Mouse (Mus musculus) G1E (cell line): Measurements from ENCODE around the gene Mien1. TPM values are rescaled to one million over a fixed set of nuclear protein-coding genes. Genes with fewer than 3 reads are reported as not detected.

Experiments used
- ATAC-seq: 2 replicates; pipeline ENCODE4 v1.8.0; 2016; ENCODE audit warnings: mild to moderate bottlenecking; ENCODE audit not compliant: insufficient number of reproducible peaks, poor library complexity, low FRiP score, severe bottlenecking; ENCODE audit errors: extremely low read depth
- DNase-seq: peaks from one replicate; pipeline ENCODE4 v3.0.0; 2012; ENCODE audit warnings: low spot score
- H3K27me3 ChIP-seq: 2 replicates; pipeline ENCODE4 v1.6.1; 2012; ENCODE audit warnings: mild to moderate bottlenecking, low read length, inconsistent platforms; ENCODE audit not compliant: insufficient read depth
- H3K36me3 ChIP-seq: replicated peaks from 2 replicates; pipeline ENCODE3; 2012; ENCODE audit warnings: mild to moderate bottlenecking, inconsistent platforms
- H3K4me1 ChIP-seq: 2 replicates; pipeline ENCODE4 v1.6.1; 2012; ENCODE audit warnings: low read depth, low read length, inconsistent platforms, mixed read lengths; ENCODE audit not compliant: insufficient read depth
- H3K4me3 ChIP-seq: 2 replicates; pipeline ENCODE4 v1.5.1; 2012; ENCODE audit warnings: low read depth, mild to moderate bottlenecking, inconsistent platforms, low read length, moderate library complexity, mixed read lengths
- H3K9me3 ChIP-seq: replicated peaks from 2 replicates; pipeline ENCODE4 v1.6.1; 2012; ENCODE audit warnings: inconsistent platforms
- CTCF ChIP-seq: IDR thresholded peaks from 2 replicates; pipeline ENCODE4 v1.5.1; 2012; ENCODE audit warnings: low read depth, low read length, inconsistent platforms, mixed read lengths
- GATA1 ChIP-seq: IDR thresholded peaks from 2 replicates; pipeline ENCODE4 v1.6.1; 2012; ENCODE audit warnings: borderline replicate concordance, low read length, inconsistent platforms, mixed read lengths
- GATA2 ChIP-seq: IDR thresholded peaks from 2 replicates; pipeline ENCODE4 v1.6.1; 2012; ENCODE audit warnings: low read depth, low read length, inconsistent platforms, borderline replicate concordance
- POLR2AphosphoS5 ChIP-seq: IDR thresholded peaks from 2 replicates; pipeline ENCODE4 v1.6.1; 2012; ENCODE audit warnings: low read depth, low read length, inconsistent platforms; ENCODE audit not compliant: insufficient replicate concordance
- TAL1 ChIP-seq: conservative IDR thresholded peaks from 2 replicates; pipeline ENCODE4 v1.6.1; 2012; ENCODE audit warnings: low read depth, low read length, inconsistent platforms, mixed read lengths
- polyA plus RNA-seq: library from polyadenylated mRNA; stranded (reverse); fragments of >175 nt; gene quantifications from 2 replicates; pipeline ENCODE4 v1.2.3, GENCODE M21; 2012
- total RNA-seq, 2 experiments: library from RNA; stranded (forward) in 1 of 2; stranded (reverse) in 1 of 2; fragments of 200-1000 nt in 1 of 2; fragments of >200 nt in 1 of 2; fragmentation: Nextera tagmentation in 1 of 2; gene quantifications; 2 replicates each; pipeline ENCODE4 v1.2.3; 2014 to 2017

Gene Mien1
- total and polyA plus RNA-seq, 3 experiments = 27.2 to 63.9 (median 45.5) TPM

DNA sequence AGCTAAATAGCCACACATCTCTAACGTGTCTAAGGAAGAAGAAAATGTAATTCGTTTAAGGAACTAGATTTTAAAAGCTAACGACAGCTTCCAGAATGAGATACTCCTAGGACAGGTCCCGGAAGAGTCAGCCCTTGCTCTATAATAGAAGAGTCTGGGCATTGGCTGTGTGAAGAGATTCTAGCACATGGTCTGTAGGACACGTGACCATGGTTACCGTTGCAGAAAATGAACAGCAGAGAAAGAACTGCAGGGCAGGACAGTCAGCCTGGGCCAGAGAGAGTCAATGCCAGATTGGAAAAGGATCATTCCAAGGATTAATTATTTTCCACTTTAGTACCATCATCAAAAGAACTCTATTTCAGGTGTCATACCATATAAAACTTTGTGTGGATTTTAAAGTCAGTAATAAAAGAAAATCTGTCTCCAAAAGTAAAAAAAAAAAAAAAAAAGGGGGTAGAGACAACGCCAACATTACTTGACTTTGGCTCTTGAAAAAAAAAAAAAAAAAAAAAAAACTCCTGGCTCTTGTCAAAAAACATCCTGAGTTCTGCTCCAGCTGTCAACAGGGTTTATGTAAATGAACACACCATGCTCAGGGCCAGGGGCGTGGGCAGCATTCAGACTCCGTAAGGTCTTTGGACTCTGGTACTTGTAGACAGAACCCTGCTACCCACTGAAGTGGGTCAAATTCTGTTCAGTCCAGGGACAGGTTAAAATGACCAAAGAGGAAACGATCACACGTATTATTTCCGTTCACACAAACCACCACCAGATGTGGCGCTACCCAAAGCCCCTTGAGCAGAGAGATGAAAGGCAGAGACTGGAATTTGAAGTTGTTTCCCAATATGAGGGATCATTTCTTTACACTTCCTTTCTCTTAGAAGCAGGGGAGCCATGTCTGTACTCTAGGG, 40.5 kb upstream of the Mien1 start:
- H3K4me3 ChIP-seq = no peak overlapping the region
- H3K36me3 ChIP-seq = no peaks in the 10 kb centered on the region
- H3K9me3 ChIP-seq = no peaks in the 10 kb centered on the region
- H3K27me3 ChIP-seq = no peaks in the 10 kb centered on the region; the same call in 1 of the 2 replicates
- ATAC-seq (no peak), DNase-seq (no peak)
- TF ChIP-seq POLR2AphosphoS5 (no peak), TAL1 (no peak), GATA2 (no peak), GATA1 (no peak), CTCF (no peak)
- H3K4me1 ChIP-seq = no peaks in the 10 kb centered on the region; the same call in 1 of the 2 replicates

GRCm38 (mm10) chr11:98477011-98477701, 38.4 kb upstream of the Mien1 start:
- no peaks in the 10 kb centered on the region for H3K9me3 ChIP-seq
- H3K4me1 ChIP-seq = no peaks in the 10 kb centered on the region; the same call in 1 of the 2 replicates
- H3K36me3 ChIP-seq = no peaks in the 10 kb centered on the region
- TF ChIP-seq POLR2AphosphoS5 (no peak), CTCF (no peak), TAL1 (no peak), GATA2 (no peak), GATA1 (no peak)
- no peak for ATAC-seq
- no peak overlapping the region for H3K4me3 ChIP-seq
- no peak for DNase-seq
- peaks cover 6% of the 10 kb centered on the region for H3K27me3 ChIP-seq

- Histone ChIP-seq H3K27me3 (peaks cover 10% of the 10 kb centered on the region), H3K4me3 (no peak overlapping the region), H3K4me1 (no peaks in the 10 kb centered on the region; the same call in 1 of the 2 replicates), H3K9me3 (no peaks in the 10 kb centered on the region), H3K36me3 (no peaks in the 10 kb centered on the region)
- TF ChIP-seq CTCF (no peak), GATA2 (no peak), GATA1 (no peak), POLR2AphosphoS5 (no peak), TAL1 (no peak)
- DNase-seq (no peak), ATAC-seq (no peak)
Measured at GRCm38 (mm10) chr11:98476434-98476807, 37.6 kb upstream of the Mien1 start.

GRCm38 (mm10) chr11:98475630-98476433, 37.0 kb upstream of the Mien1 start:
- Histone ChIP-seq H3K36me3 (no peaks in the 10 kb centered on the region), H3K27me3 (peaks cover 13% of the 10 kb centered on the region), H3K4me3 (no peak overlapping the region), H3K9me3 (no peaks in the 10 kb centered on the region), H3K4me1 (no peaks in the 10 kb centered on the region; the same call in 1 of the 2 replicates)
- ATAC-seq = no peak
- DNase-seq = no peak
- no peak for TF ChIP-seq GATA2
- no peak for TF ChIP-seq CTCF
- TF ChIP-seq POLR2AphosphoS5 = no peak
- no peak for TF ChIP-seq TAL1
- no peak for TF ChIP-seq GATA1

- Histone ChIP-seq H3K4me1 (no peaks in the 10 kb centered on the region; the same call in 1 of the 2 replicates), H3K27me3 (peaks cover 19% of the 10 kb centered on the region), H3K9me3 (no peaks in the 10 kb centered on the region), H3K36me3 (no peaks in the 10 kb centered on the region), H3K4me3 (no peak overlapping the region)
- ATAC-seq = no peak
- no peak for DNase-seq
- TF ChIP-seq TAL1 = no peak
- no peak for TF ChIP-seq POLR2AphosphoS5
- no peak for TF ChIP-seq GATA1
- no peak for TF ChIP-seq CTCF
- no peak for TF ChIP-seq GATA2
Measured at GRCm38 (mm10) chr11:98474967-98475366, 36.2 kb upstream of the Mien1 start.
